Mouse (Mus musculus) stomach, postnatal 0 days (tissue): ENCODE results near the gene Plxna4. TPM values are rescaled to one million over a fixed set of nuclear protein-coding genes. Genes with fewer than 3 reads are reported as not detected.

ENCODE experiments used
- ATAC-seq: fragments of 200-750 bp; cut with Nextera tagmentation; 2 replicates; pipeline ENCODE4 v1.8.0; 2017; ENCODE audit not compliant: low FRiP score, low TSS enrichment
- DNase-seq: peaks from one replicate; pipeline ENCODE4 v3.0.0-alpha.2; 2016; ENCODE audit warnings: low spot score
- H3K27ac ChIP-seq: fragments of 300-500 bp; sonication (generic); replicated peaks from 2 replicates; pipeline ENCODE4 v1.5.1; 2014; ENCODE audit warnings: mild to moderate bottlenecking, control low read depth
- H3K27me3 ChIP-seq: fragments of 300-500 bp; sonication (generic); 2 replicates; pipeline ENCODE4 v1.6.1; 2014; ENCODE audit warnings: low read length; ENCODE audit not compliant: control insufficient read depth, insufficient read depth
- H3K36me3 ChIP-seq: fragments of 300-500 bp; sonication (generic); 2 replicates; pipeline ENCODE4 v1.6.1; 2014; ENCODE audit warnings: low read length, mixed read lengths; ENCODE audit not compliant: control insufficient read depth, insufficient read depth
- H3K4me1 ChIP-seq: fragments of 300-500 bp; sonication (generic); replicated peaks from 2 replicates; pipeline ENCODE4 v1.6.1; 2014; ENCODE audit warnings: antibody characterized with exemption; ENCODE audit not compliant: control insufficient read depth, insufficient read depth
- H3K4me2 ChIP-seq: fragments of 300-500 bp; sonication (generic); replicated peaks from 2 replicates; pipeline ENCODE4 v1.6.1; 2014; ENCODE audit warnings: low read depth, mild to moderate bottlenecking, control low read depth, moderate library complexity
- H3K4me3 ChIP-seq: fragments of 300-500 bp; sonication (generic); 2 replicates; pipeline ENCODE4 v1.5.1; 2014; ENCODE audit warnings: low read depth, low read length, control low read depth
- H3K9ac ChIP-seq: fragments of 300-500 bp; sonication (generic); 2 replicates; pipeline ENCODE4 v1.6.1; 2014; ENCODE audit warnings: mild to moderate bottlenecking, low read length, control low read depth, mixed read lengths
- H3K9me3 ChIP-seq: fragments of 300-500 bp; sonication (generic); 2 replicates; pipeline ENCODE4 v1.6.1; 2016; ENCODE audit warnings: low read length; ENCODE audit not compliant: control insufficient read depth
- CTCF ChIP-seq: IDR thresholded peaks from 2 replicates; pipeline ENCODE4 v1.5.1; 2016; ENCODE audit warnings: antibody characterized with exemption, low read depth, mild to moderate bottlenecking, moderate library complexity
- EP300 ChIP-seq: optimal IDR thresholded peaks from 2 replicates; pipeline ENCODE3; 2016; ENCODE audit warnings: antibody characterized with exemption
- WGBS: fragments of 180-500 bp; shearing (Covaris S2); extraction: QIAGEN DNeasy Blood & Tissue Kit; methylation state at CpG from one replicate; pipeline ENCODE4 v1.1.7; 2014; 5-methylcytosine and 5-hydroxymethylcytosine counted together
- polyA plus RNA-seq: library from polyadenylated mRNA; unstranded; fragments of >200 nt; fragmentation: Nextera tagmentation; extraction: Ambion mirVana; gene quantifications from 2 replicates; pipeline ENCODE4 v1.2.1, GENCODE M21; 2015

Plxna4 gene
- polyA plus RNA-seq, 1 experiment from 2014 or later: 1.1 TPM

GRCm38 (mm10) chr6:32386915-32387314, 201.1 kb downstream of the Plxna4 start:
- H3K4me2 ChIP-seq: no peak overlapping the region
- H3K36me3 ChIP-seq: no peaks in the 10 kb centered on the region
- WGBS: 78% methylated on average over 2 of the region's 2 CpGs
- no peaks in the 10 kb centered on the region for H3K27me3 ChIP-seq
- H3K9me3 ChIP-seq: no peaks in the 10 kb centered on the region
- no peak for TF ChIP-seq EP300
- TF ChIP-seq CTCF: no peak
- H3K9ac ChIP-seq: no peak overlapping the region
- no peak overlapping the region for H3K4me3 ChIP-seq
- H3K27ac ChIP-seq: no peak overlapping the region
- DNase-seq (no peak), ATAC-seq (no peak)
- no peaks in the 10 kb centered on the region for H3K4me1 ChIP-seq

- H3K27me3 ChIP-seq: no peaks in the 10 kb centered on the region
- TF ChIP-seq CTCF (no peak), EP300 (no peak)
- no peak overlapping the region for H3K27ac ChIP-seq
- no peak overlapping the region for H3K9ac ChIP-seq
- ATAC-seq (no peak), DNase-seq (no peak)
- no peak overlapping the region for H3K4me3 ChIP-seq
- H3K4me1 ChIP-seq: no peaks in the 10 kb centered on the region
- H3K4me2 ChIP-seq: no peak overlapping the region
- WGBS: 71% methylated on average over 8 of the region's 8 CpGs
- no peaks in the 10 kb centered on the region for H3K9me3 ChIP-seq
- H3K36me3 ChIP-seq: no peaks in the 10 kb centered on the region
Observed at GRCm38 (mm10) chr6:32384937-32385336, 203.1 kb downstream of the Plxna4 start.

GRCm38 (mm10) chr6:32384423-32384822, 203.6 kb downstream of the Plxna4 start:
- 83% methylated on average over 8 of the region's 8 CpGs for WGBS
- DNase-seq (no peak), ATAC-seq (no peak)
- TF ChIP-seq CTCF (no peak), EP300 (no peak)
- Histone ChIP-seq H3K9me3 (no peaks in the 10 kb centered on the region), H3K27ac (no peak overlapping the region), H3K4me2 (no peak overlapping the region), H3K9ac (no peak overlapping the region), H3K36me3 (no peaks in the 10 kb centered on the region), H3K27me3 (no peaks in the 10 kb centered on the region), H3K4me1 (no peaks in the 10 kb centered on the region), H3K4me3 (no peak overlapping the region)

GRCm38 (mm10) chr6:32381516-32381915, 206.5 kb downstream of the Plxna4 start:
- 40% methylated on average over 10 of the region's 10 CpGs for WGBS
- H3K36me3 ChIP-seq: no peaks in the 10 kb centered on the region
- TF ChIP-seq CTCF: no peak
- TF ChIP-seq EP300: no peak
- no peak for ATAC-seq
- no peak overlapping the region for H3K9ac ChIP-seq
- H3K4me3 ChIP-seq: no peak overlapping the region
- H3K4me2 ChIP-seq: no peak overlapping the region
- no peak overlapping the region for H3K27ac ChIP-seq
- no peaks in the 10 kb centered on the region for H3K4me1 ChIP-seq
- H3K27me3 ChIP-seq: no peaks in the 10 kb centered on the region
- H3K9me3 ChIP-seq: no peaks in the 10 kb centered on the region
- DNase-seq: no peak

GRCm38 (mm10) chr6:32377181-32377580, 210.8 kb downstream of the Plxna4 start:
- no peak overlapping the region for H3K4me2 ChIP-seq
- H3K27ac ChIP-seq: no peak overlapping the region
- H3K4me1 ChIP-seq: no peaks in the 10 kb centered on the region
- no peak for ATAC-seq
- no peak for DNase-seq
- no peak overlapping the region for H3K9ac ChIP-seq
- no peaks in the 10 kb centered on the region for H3K27me3 ChIP-seq
- no peaks in the 10 kb centered on the region for H3K36me3 ChIP-seq
- no peak overlapping the region for H3K4me3 ChIP-seq
- H3K9me3 ChIP-seq: no peaks in the 10 kb centered on the region
- TF ChIP-seq EP300 (no peak), CTCF (no peak)
- 68% methylated on average over 8 of the region's 8 CpGs for WGBS

- H3K4me2 ChIP-seq: no peak overlapping the region
- H3K9ac ChIP-seq: no peak overlapping the region
- no peaks in the 10 kb centered on the region for H3K27me3 ChIP-seq
- TF ChIP-seq EP300: no peak
- no peak for TF ChIP-seq CTCF
- DNase-seq (no peak), ATAC-seq (no peak)
- no peak overlapping the region for H3K27ac ChIP-seq
- H3K4me3 ChIP-seq: no peak overlapping the region
- no peaks in the 10 kb centered on the region for H3K9me3 ChIP-seq
- WGBS: 87% methylated on average over 8 of the region's 8 CpGs
- H3K4me1 ChIP-seq: no peaks in the 10 kb centered on the region
- H3K36me3 ChIP-seq: no peaks in the 10 kb centered on the region
Observed at GRCm38 (mm10) chr6:32373931-32374361, 214.0 kb downstream of the Plxna4 start.
